Mouse (Mus musculus): ENCODE measurements around the gene Frmd4b. TPM values are rescaled to one million over a fixed set of nuclear protein-coding genes. Genes with fewer than 3 reads are reported as not detected.
"Not testable (repeated sequence)": the region's sequence is repeated elsewhere in the genome, so short reads cannot be mapped to it uniquely, and the experiment has no call there.

The Frmd4b gene
- polyA plus RNA-seq, 1 experiment = 0.59 TPM

GRCm38 (mm10) chr6:97370460-97370859 lies 246.9 kb downstream of the Frmd4b start:
- Histone ChIP-seq H3K36me3 (ENCODE audit: control insufficient read depth, insufficient read depth) (no peaks in the 10 kb centered on the region), H3K4me3 (no peak overlapping the region), H3K4me2 (ENCODE audit: low read depth) (no peak overlapping the region), H3K27me3 (ENCODE audit: control insufficient read depth, insufficient read depth, insufficient read length) (no peaks in the 10 kb centered on the region), H3ac (ENCODE audit: control insufficient read depth, insufficient read length) (no peak overlapping the region), H3K79me2 (ENCODE audit: control insufficient read depth, insufficient read depth) (no peaks in the 10 kb centered on the region)
- TF ChIP-seq E2F4 (IDR thresholded peaks at IDR 0.05; ENCODE audit: insufficient read depth) = no peak
- TF ChIP-seq MYOD1 (IDR thresholded peaks at IDR 0.05; ENCODE audit: control insufficient read depth in 1 of 3, insufficient read length in 2 of 3, low read depth in 2 of 3) = no peak
- no peak for TF ChIP-seq USF1 (IDR thresholded peaks at IDR 0.05; ENCODE audit: low read depth)
- no peak for TF ChIP-seq POLR2A (IDR thresholded peaks at IDR 0.05; ENCODE audit: insufficient read length, low read depth)
- no peak for TF ChIP-seq MYOG (IDR thresholded peaks at IDR 0.05; ENCODE audit: control insufficient read depth in 1 of 3, insufficient read depth in 1 of 3, insufficient read length in 2 of 3, low read depth in 2 of 3)
- TF ChIP-seq MAX (IDR thresholded peaks at IDR 0.05; ENCODE audit: low read depth) = no peak
- TF ChIP-seq TCF3 (IDR thresholded peaks at IDR 0.05; ENCODE audit: insufficient read length, low read depth) = no peak
- TF ChIP-seq CEBPB (IDR thresholded peaks at IDR 0.05; ENCODE audit: insufficient read depth, poor library complexity, severe bottlenecking) = no peak

GRCm38 (mm10) chr6:97363846-97364245 lies 253.5 kb downstream of the Frmd4b start:
- no peak for TF ChIP-seq MAX (IDR thresholded peaks at IDR 0.05; ENCODE audit: low read depth)
- no peak for TF ChIP-seq E2F4 (IDR thresholded peaks at IDR 0.05; ENCODE audit: insufficient read depth)
- no peak for TF ChIP-seq POLR2AphosphoS2 (IDR thresholded peaks at IDR 0.05; ENCODE audit: insufficient read length, low read depth)
- no peak for TF ChIP-seq TCF3 (IDR thresholded peaks at IDR 0.05; ENCODE audit: insufficient read length, low read depth)
- TF ChIP-seq SRF (IDR thresholded peaks at IDR 0.05; ENCODE audit: control insufficient read depth, insufficient read length, low read depth) = no peak
- no peak for TF ChIP-seq CEBPB (IDR thresholded peaks at IDR 0.05; ENCODE audit: insufficient read depth, poor library complexity, severe bottlenecking)
- no peak for TF ChIP-seq USF1 (IDR thresholded peaks at IDR 0.05; ENCODE audit: low read depth)
- no peak for TF ChIP-seq TCF12 (IDR thresholded peaks at IDR 0.05; ENCODE audit: insufficient read depth, poor library complexity, severe bottlenecking)
- no peak for TF ChIP-seq POLR2A (IDR thresholded peaks at IDR 0.05; ENCODE audit: insufficient read length, low read depth)
- H3ac ChIP-seq (ENCODE audit: control insufficient read depth, insufficient read length) = no peak overlapping the region
- H3K4me3 ChIP-seq = no peak overlapping the region
- no peaks in the 10 kb centered on the region for H3K79me2 ChIP-seq (ENCODE audit: control insufficient read depth, insufficient read depth)
- no peak overlapping the region for H3K4me2 ChIP-seq (ENCODE audit: low read depth)
- no peaks in the 10 kb centered on the region for H3K27me3 ChIP-seq (ENCODE audit: control insufficient read depth, insufficient read depth, insufficient read length)
- H3K36me3 ChIP-seq (ENCODE audit: control insufficient read depth, insufficient read depth) = no peaks in the 10 kb centered on the region

- not testable (repeated sequence) for H3K4me2 ChIP-seq (ENCODE audit: low read depth); H3ac ChIP-seq (ENCODE audit: control insufficient read depth, insufficient read length); H3K36me3 ChIP-seq (ENCODE audit: control insufficient read depth, insufficient read depth); H3K79me2 ChIP-seq (ENCODE audit: control insufficient read depth, insufficient read depth); H3K4me3 ChIP-seq; H3K27me3 ChIP-seq (ENCODE audit: control insufficient read depth, insufficient read depth, insufficient read length)
These were observed 259.7 kb downstream of the Frmd4b start for GRCm38 (mm10) chr6:97357606-97358005.

DNA sequence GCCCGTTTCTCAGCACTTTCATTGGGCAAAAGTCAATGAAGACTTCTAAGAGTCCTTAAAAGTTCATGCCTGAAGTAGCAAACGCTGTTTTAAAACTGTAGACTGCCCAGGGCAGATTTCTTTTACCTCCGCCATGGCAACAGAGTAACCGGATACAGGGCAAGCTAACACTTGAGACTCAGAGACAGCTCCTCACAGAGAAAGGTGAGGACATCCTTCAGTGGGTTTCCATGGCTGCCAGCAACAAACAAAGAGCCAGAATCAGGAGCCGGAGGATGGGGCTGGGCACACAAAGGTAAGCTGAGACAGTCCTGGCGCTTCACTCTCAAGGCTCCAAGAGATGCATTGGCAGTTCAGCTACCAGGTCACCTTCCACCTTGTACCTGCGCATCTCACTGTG lies 260.7 kb downstream of the Frmd4b start:
- TF ChIP-seq SRF (IDR thresholded peaks at IDR 0.05; ENCODE audit: control insufficient read depth, insufficient read length, low read depth) (no peak), REST (IDR thresholded peaks at IDR 0.05; ENCODE audit: insufficient read depth, insufficient read length) (no peak), USF1 (IDR thresholded peaks at IDR 0.05; ENCODE audit: low read depth) (no peak), POLR2AphosphoS2 (IDR thresholded peaks at IDR 0.05; ENCODE audit: insufficient read length, low read depth) (no peak), E2F4 (IDR thresholded peaks at IDR 0.05; ENCODE audit: insufficient read depth) (no peak), POLR2A (IDR thresholded peaks at IDR 0.05; ENCODE audit: insufficient read length, low read depth) (no peak), MYOG (IDR thresholded peaks at IDR 0.05; ENCODE audit: control insufficient read depth in 1 of 3, insufficient read depth in 1 of 3, insufficient read length in 2 of 3, low read depth in 2 of 3) (no peak), MYOD1 (IDR thresholded peaks at IDR 0.05; ENCODE audit: control insufficient read depth in 1 of 3, insufficient read length in 2 of 3, low read depth in 2 of 3) (no peak), TCF3 (IDR thresholded peaks at IDR 0.05; ENCODE audit: insufficient read length, low read depth) (no peak)
- Histone ChIP-seq H3ac (ENCODE audit: control insufficient read depth, insufficient read length) (no peak overlapping the region), H3K79me2 (ENCODE audit: control insufficient read depth, insufficient read depth) (no peaks in the 10 kb centered on the region), H3K27me3 (ENCODE audit: control insufficient read depth, insufficient read depth, insufficient read length) (no peaks in the 10 kb centered on the region), H3K4me2 (ENCODE audit: low read depth) (no peak overlapping the region), H3K36me3 (ENCODE audit: control insufficient read depth, insufficient read depth) (no peaks in the 10 kb centered on the region), H3K4me3 (no peak overlapping the region)

- Histone ChIP-seq H3K4me3 (no peak overlapping the region), H3K27me3 (ENCODE audit: control insufficient read depth, insufficient read depth, insufficient read length) (no peaks in the 10 kb centered on the region), H3ac (ENCODE audit: control insufficient read depth, insufficient read length) (no peak overlapping the region), H3K4me2 (ENCODE audit: low read depth) (no peak overlapping the region), H3K79me2 (ENCODE audit: control insufficient read depth, insufficient read depth) (no peaks in the 10 kb centered on the region), H3K36me3 (ENCODE audit: control insufficient read depth, insufficient read depth) (no peaks in the 10 kb centered on the region)
- TF ChIP-seq TCF3 (IDR thresholded peaks at IDR 0.05; ENCODE audit: insufficient read length, low read depth) (no peak), REST (IDR thresholded peaks at IDR 0.05; ENCODE audit: insufficient read depth, insufficient read length) (no peak), MYOD1 (IDR thresholded peaks at IDR 0.05; ENCODE audit: control insufficient read depth in 1 of 3, insufficient read length in 2 of 3, low read depth in 2 of 3) (no peak), POLR2AphosphoS2 (IDR thresholded peaks at IDR 0.05; ENCODE audit: insufficient read length, low read depth) (no peak), MYOG (IDR thresholded peaks at IDR 0.05; ENCODE audit: control insufficient read depth in 1 of 3, insufficient read depth in 1 of 3, insufficient read length in 2 of 3, low read depth in 2 of 3) (no peak), MAX (IDR thresholded peaks at IDR 0.05; ENCODE audit: low read depth) (no peak), E2F4 (IDR thresholded peaks at IDR 0.05; ENCODE audit: insufficient read depth) (no peak), CEBPB (IDR thresholded peaks at IDR 0.05; ENCODE audit: insufficient read depth, poor library complexity, severe bottlenecking) (no peak), TCF12 (IDR thresholded peaks at IDR 0.05; ENCODE audit: insufficient read depth, poor library complexity, severe bottlenecking) (no peak)
These were observed 262.2 kb downstream of the Frmd4b start for GRCm38 (mm10) chr6:97355141-97355540.
